8 mouse cellular contexts compared by ENCODE assay signal in the genomic region with DNA sequence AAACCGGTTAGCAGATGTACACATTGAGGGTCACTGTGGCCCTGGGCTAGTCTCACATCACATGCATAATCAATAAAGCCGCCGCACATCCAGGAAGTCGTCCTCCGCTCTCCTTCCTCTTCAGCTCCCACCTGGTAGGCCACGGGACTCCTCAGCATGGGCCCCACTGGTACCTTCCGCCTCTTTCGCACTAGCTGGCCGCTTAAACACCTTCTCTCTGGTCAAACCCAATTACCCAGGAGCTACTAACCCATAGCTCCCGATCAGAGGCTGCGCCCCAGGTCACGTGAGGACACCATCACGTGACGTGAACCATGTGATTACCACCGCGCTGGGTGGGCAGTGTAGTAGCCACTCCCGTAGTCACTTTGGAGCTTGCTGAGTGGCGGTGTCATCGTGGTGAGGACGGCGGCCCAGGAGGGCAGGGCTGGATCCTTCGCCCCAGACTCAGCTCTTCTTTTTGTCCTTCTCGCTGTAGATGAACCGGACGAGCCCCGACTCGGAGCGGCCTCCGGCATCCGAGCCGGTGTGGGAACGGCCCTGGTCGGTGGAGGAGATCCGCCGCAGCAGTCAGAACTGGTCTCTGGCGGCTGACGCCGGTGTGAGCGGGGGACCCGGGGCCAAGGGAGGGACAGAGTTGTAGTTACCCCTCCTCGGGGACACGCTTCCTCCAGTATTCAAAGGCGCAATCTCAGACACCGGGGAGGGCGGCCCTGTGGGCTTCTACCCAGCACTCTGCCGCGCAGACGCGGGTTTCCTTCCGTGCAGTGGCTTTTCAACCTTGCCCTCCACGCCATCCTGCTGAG. TPM values are rescaled to one million over a fixed set of nuclear protein-coding genes. Genes with fewer than 3 reads are reported as not detected.
DNase-seq lines count a peak whose midpoint lies in the region; ATAC-seq lines count a peak whose summit lies in the region.

Gene Washc2, plus strand, starts transcription at position 310 of the 806 bp plus-strand sequence.

- H3K27ac ChIP-seq in hindbrain, embryonic 14.5 days = peak within 1 kb of the TSS; percentile 84

- under 1% methylated on average over 50 of the region's 51 CpGs for WGBS in hindbrain, embryonic 14.5 days

- peak within 1 kb of the TSS; percentile 93 for H3K4me3 ChIP-seq in hindbrain, embryonic 14.5 days (replicated peaks; ENCODE audit: low read length)

- H3K36me3 ChIP-seq in hindbrain, embryonic 14.5 days (replicated peaks; ENCODE audit: control insufficient read depth, insufficient read depth) = peaks cover 29% of the 10 kb centered on the region

- ATAC-seq in hindbrain, embryonic 14.5 days (ENCODE audit: low FRiP score) = peak; percentile 98

- H3K9ac ChIP-seq in hindbrain, embryonic 14.5 days = peak within 1 kb of the TSS; percentile 86

- DNase-seq in R1 (ENCODE audit: low read depth, low spot score) = peak; percentile 97
- DNase-seq in cerebellum, postnatal 25 days = peak; percentile 94 to 97
- peak; percentile 92 to 95 for DNase-seq in frontal cortex, postnatal 25 days (ENCODE audit: low spot score in 2 of 2)
- peak; percentile 97 for DNase-seq in hindbrain, embryonic 14.5 days (ENCODE audit: low spot score)
- DNase-seq in layer of hippocampus, postnatal 36 days = peak; percentile 92
- DNase-seq in lung, postnatal 36 days = peak; percentile 98
- peak; percentile 98 for DNase-seq in retina, postnatal 1 day
- peak; percentile 93 to 94 for DNase-seq in urinary bladder, adult 18-20 months (ENCODE audit: low spot score in 2 of 2)

- no peaks in the 10 kb centered on the region for H3K9me3 ChIP-seq in hindbrain, embryonic 14.5 days (ENCODE audit: control insufficient read depth, low read length)

- H3K4me1 ChIP-seq in hindbrain, embryonic 14.5 days (replicated peaks; ENCODE audit: control insufficient read depth, insufficient read depth, low read length) = peaks cover 20% of the 10 kb centered on the region

- peak within 1 kb of the TSS; percentile 90 for H3K4me2 ChIP-seq in hindbrain, embryonic 14.5 days (replicated peaks)

- no peaks in the 10 kb centered on the region for H3K27me3 ChIP-seq in hindbrain, embryonic 14.5 days (ENCODE audit: control insufficient read depth, insufficient read depth, low read length)

RNA-seq across cellular contexts. Expression of gene Washc2, which starts in this region (rescaled TPM):
- polyA plus RNA-seq in hindbrain, embryonic 14.5 days (2014; fragmentation: Nextera tagmentation; extraction: Ambion mirVana) = 61.9 and 63.8 TPM in 2 replicates
- 100 to 1,000 TPM in 1 of 2 experiments, 10 to 100 TPM in 1; 97.6 to 105 TPM for total RNA-seq in layer of hippocampus, postnatal 36 days (2021)

Comparison
In these comparisons a context has a peak if more than half of its experiments do, and no peak if none do; other contexts are left out.
1. Peak in every context shown above with its lines: DNase-seq, ATAC-seq, H3K4me3 ChIP-seq and H3K27ac ChIP-seq.